Mouse (Mus musculus): ENCODE data around the gene Slc44a5.

The Slc44a5 gene

DNA sequence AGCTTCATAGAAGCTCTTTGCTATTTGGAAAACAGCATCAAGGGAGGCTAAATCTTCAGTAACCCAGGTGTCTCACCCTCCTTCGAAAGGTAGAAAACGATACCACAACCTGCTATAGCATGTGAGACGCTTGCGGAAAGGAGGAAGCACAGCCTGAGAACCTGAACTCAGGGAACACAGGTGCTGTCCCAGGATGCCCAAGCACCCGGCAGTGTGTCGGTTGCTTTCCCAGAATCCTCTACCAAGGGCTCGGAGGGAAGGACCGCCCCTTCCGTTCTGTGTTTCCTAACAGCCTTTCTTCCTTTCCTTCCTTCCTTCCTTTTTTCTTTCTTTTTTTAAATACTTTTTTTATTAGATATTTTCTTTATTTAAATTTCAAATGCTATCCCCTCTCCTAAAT, 326.8 kb downstream of the Slc44a5 start:
- CTCF ChIA-PET = no interaction called here

DNA sequence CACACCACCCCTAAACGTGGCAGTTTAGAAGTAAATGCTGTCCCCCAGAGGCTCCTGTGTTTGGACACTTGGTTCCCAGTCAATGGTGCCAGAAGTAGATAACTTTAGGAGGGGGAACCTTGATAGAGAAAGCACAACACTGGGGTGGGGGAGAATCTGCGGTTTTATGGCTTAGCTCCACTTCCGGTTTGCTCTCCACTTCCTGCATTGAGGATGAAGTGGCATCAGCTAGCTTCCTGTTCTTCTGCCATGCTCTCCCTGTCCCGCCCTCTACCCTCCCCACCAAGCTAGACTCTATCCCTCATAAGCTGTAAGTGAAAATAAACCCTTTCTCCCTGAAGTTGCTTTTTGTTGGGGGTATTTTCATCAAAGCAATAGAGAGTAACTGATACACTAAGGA, 327.9 kb downstream of the Slc44a5 start:
- CTCF ChIA-PET = no interaction called here

DNA sequence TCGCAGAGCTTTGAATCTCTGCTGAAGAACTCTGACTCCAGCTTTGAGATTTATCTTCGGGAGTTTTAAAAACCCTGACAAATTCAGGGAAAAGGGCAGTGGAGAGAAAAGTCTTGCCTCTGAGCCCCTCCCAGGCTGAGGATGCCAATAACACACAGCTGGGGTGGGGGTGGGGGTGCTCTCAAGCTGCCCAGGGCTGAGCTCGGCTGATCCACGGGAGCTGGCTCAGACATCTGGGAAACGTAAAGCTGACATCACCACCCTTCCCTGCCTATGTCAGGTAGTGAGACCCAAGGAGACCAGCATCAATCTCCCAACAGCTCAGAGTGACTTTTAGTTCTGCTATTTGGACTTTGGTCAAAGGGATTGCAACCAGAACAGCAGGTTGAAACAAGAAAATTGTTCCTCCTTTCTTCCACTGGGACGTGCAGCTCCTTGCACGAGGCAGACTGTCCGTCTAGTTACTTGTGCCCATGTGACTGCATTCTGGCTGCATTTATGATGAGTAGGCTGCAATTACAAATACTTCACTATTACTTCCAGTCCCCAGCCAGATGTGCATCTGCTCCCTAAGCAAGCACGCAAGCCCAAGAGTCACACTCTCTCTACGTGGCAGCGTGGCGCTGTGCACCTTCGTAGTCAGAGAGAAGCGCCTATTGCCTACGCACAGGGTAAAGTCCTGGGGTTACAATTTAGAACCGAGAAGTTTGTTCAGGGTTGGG, 332.1 kb downstream of the Slc44a5 start:
- CTCF ChIA-PET = interaction anchor here (0.5 kb wide), 1 partner anchor 184 kb away, joined by 4 read pairs; no protein-coding TSS in a partner anchor

DNA sequence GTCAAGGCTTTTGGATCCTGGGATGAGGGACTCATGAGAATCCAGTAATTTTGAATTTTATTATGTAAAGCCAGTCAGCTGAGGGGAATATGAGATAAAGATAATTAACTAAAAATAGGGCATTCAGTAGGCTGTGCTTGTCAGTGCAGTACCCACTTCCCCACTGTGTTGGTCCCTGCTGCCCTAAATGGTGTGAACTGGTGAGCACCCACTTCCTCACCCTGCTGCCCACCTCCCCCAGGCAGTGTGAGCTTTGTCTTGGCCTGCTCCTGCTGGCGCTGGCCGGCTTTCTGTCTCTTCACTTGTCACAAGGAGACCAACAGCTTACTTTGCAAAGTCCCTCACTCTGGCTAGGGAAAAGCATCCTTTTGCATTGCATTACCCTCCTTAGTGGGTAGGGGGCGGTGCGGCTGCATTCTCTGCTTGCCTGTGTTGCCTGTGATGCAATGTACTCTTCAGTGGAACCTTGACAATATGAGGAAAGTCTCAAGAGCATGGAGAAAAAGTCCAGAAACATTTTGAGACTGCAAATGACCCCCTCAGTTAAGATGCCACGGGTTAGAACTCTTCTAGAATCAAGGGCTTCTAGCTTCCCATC, 344.5 kb downstream of the Slc44a5 start:
- CTCF ChIA-PET = no interaction called here

All from spleen, embryonic (tissue).